Mouse (Mus musculus) liver, embryonic 16.5 days (tissue): Measurements from ENCODE around the gene Zg16. TPM values are rescaled to one million over a fixed set of nuclear protein-coding genes. Genes with fewer than 3 reads are reported as not detected.
"Not testable (repeated sequence)": the region's sequence is repeated elsewhere in the genome, so short reads cannot be mapped to it uniquely, and the experiment has no call there.

ENCODE experiments used
- ATAC-seq: fragments of 200-750 bp; cut with Nextera tagmentation; 2 replicates; pipeline ENCODE4 v1.8.0; 2017; ENCODE audit warnings: low read depth, mild to moderate bottlenecking, moderate number of reproducible peaks, moderate library complexity
- H3K27ac ChIP-seq: fragments of 300-500 bp; sonication (generic); 2 replicates; pipeline ENCODE4 v1.5.1; 2014; ENCODE audit warnings: mild to moderate bottlenecking, low read length
- H3K27me3 ChIP-seq: fragments of 300-500 bp; sonication (generic); 2 replicates; pipeline ENCODE4 v1.6.1; 2014; ENCODE audit warnings: low read depth, low read length, mixed read lengths; ENCODE audit not compliant: control insufficient read depth, insufficient read depth
- H3K36me3 ChIP-seq: fragments of 300-500 bp; sonication (generic); 2 replicates; pipeline ENCODE4 v1.6.1; 2014; ENCODE audit warnings: mild to moderate bottlenecking; ENCODE audit not compliant: control insufficient read depth, insufficient read depth
- H3K4me1 ChIP-seq: fragments of 300-500 bp; sonication (generic); 2 replicates; pipeline ENCODE4 v1.6.1; 2014; ENCODE audit warnings: low read depth, low read length, mixed read lengths; ENCODE audit not compliant: control insufficient read depth
- H3K4me2 ChIP-seq: fragments of 300-500 bp; sonication (generic); 2 replicates; pipeline ENCODE4 v1.6.1; 2014; ENCODE audit warnings: low read depth, low read length, mixed read lengths
- H3K4me3 ChIP-seq: fragments of 300-500 bp; sonication (generic); 2 replicates; pipeline ENCODE4 v1.5.1; 2014; ENCODE audit warnings: low read depth, mild to moderate bottlenecking, low read length
- H3K9ac ChIP-seq: fragments of 300-500 bp; sonication (generic); 2 replicates; pipeline ENCODE4 v1.6.1; 2014; ENCODE audit warnings: low read depth, low read length
- H3K9me3 ChIP-seq: fragments of 300-500 bp; sonication (generic); replicated peaks from 2 replicates; pipeline ENCODE4 v1.6.1; 2016; ENCODE audit warnings: low read length; ENCODE audit not compliant: control insufficient read depth
- WGBS: fragments of 180-500 bp; shearing (Covaris S2); extraction: QIAGEN DNeasy Blood & Tissue Kit; methylation state at CpG from one replicate; pipeline ENCODE4 v1.1.7; 2014; ENCODE audit not compliant: insufficient replicate concordance; 5-methylcytosine and 5-hydroxymethylcytosine counted together
- polyA plus RNA-seq: library from polyadenylated mRNA; unstranded; fragments of >200 nt; fragmentation: Nextera tagmentation; extraction: Ambion mirVana; gene quantifications from 2 replicates; pipeline ENCODE4 v1.2.1, GENCODE M21; 2015

The Zg16 gene
- polyA plus RNA-seq, 1 experiment from 2014 or later: 0.58 TPM

DNA sequence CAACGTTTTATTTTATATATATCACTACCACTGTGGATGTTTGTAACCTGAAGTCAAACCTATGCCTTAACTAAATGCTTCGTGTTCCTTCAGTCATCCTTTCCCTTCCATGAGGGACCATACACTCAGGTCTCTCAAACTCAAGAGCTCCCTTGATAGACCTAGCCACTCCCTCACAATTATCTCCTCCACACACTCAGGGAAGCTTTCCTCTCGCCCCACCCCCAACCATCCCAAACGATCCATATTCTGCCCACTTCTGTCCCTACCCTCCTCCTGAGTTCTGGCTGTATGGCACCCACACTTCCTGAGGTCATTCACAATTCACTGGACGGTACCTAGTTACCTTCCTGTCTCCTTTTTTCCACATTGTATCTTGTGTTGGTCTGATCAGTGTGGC, 11.4 kb upstream of the Zg16 start:
- peaks cover 8% of the 10 kb centered on the region for H3K4me1 ChIP-seq
- H3K4me3 ChIP-seq: no peak overlapping the region
- no peak overlapping the region for H3K9ac ChIP-seq
- H3K9me3 ChIP-seq: no peaks in the 10 kb centered on the region
- WGBS: 58% methylated on average over 5 of the region's 5 CpGs
- no peaks in the 10 kb centered on the region for H3K27me3 ChIP-seq
- no peak overlapping the region for H3K27ac ChIP-seq
- no peak overlapping the region for H3K4me2 ChIP-seq
- ATAC-seq: peak; percentile 35; the same call in 1 of the 2 replicates
- no peaks in the 10 kb centered on the region for H3K36me3 ChIP-seq

DNA sequence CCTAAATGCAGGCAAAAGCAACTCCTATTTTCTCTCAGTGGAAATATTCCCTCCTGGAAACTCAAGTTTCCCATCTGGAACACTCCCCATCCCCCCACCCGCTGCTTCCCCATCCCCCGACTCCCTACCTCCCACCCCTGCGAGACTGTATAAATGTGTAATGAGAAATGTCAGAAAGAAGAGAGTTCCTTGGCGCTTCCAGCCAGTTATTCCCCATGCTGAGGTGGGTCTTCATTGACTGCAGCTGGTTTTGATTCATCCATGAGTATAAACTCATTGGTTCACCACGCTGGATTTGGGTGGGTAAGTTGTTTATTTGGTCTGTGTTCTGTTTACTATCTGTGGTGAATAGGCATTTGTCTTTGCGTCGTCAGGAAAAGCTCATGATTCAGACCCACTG, 9.3 kb upstream of the Zg16 start:
- no peaks in the 10 kb centered on the region for H3K9me3 ChIP-seq
- no peak overlapping the region for H3K27ac ChIP-seq
- WGBS: 71% methylated on average over 7 of the region's 7 CpGs
- H3K36me3 ChIP-seq: no peaks in the 10 kb centered on the region
- no peak overlapping the region for H3K4me3 ChIP-seq
- no peak overlapping the region for H3K4me2 ChIP-seq
- no peak overlapping the region for H3K9ac ChIP-seq
- H3K27me3 ChIP-seq: no peaks in the 10 kb centered on the region
- no peak for ATAC-seq
- peaks cover 23% of the 10 kb centered on the region for H3K4me1 ChIP-seq

DNA sequence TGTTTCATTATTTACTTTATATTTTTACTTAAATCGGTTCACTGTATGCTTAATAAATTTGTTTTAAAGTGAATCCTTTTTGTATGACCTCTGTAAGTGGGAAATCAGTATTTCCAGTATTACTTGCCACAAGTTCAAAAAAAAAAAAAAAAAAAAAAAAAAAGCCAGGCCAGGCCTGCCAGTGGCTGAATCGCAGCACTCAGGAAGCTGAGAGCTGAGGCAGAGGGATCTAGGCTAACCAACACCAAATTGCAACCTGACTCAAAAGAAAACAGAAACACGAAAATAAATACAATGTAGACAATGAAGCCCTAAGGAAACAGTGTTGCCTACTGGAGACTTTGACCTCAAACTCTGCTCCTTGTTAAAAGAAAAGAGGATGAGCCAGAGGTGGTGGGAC, 6.8 kb upstream of the Zg16 start:
- no peak overlapping the region for H3K4me2 ChIP-seq
- H3K36me3 ChIP-seq: no peaks in the 10 kb centered on the region
- H3K9me3 ChIP-seq: no peaks in the 10 kb centered on the region
- H3K4me1 ChIP-seq: peaks cover 49% of the 10 kb centered on the region
- no peak overlapping the region for H3K4me3 ChIP-seq
- 70% methylated on average over 3 of the region's 3 CpGs for WGBS
- H3K27ac ChIP-seq: no peak overlapping the region
- no peak for ATAC-seq
- no peak overlapping the region for H3K9ac ChIP-seq
- H3K27me3 ChIP-seq: no peaks in the 10 kb centered on the region

DNA sequence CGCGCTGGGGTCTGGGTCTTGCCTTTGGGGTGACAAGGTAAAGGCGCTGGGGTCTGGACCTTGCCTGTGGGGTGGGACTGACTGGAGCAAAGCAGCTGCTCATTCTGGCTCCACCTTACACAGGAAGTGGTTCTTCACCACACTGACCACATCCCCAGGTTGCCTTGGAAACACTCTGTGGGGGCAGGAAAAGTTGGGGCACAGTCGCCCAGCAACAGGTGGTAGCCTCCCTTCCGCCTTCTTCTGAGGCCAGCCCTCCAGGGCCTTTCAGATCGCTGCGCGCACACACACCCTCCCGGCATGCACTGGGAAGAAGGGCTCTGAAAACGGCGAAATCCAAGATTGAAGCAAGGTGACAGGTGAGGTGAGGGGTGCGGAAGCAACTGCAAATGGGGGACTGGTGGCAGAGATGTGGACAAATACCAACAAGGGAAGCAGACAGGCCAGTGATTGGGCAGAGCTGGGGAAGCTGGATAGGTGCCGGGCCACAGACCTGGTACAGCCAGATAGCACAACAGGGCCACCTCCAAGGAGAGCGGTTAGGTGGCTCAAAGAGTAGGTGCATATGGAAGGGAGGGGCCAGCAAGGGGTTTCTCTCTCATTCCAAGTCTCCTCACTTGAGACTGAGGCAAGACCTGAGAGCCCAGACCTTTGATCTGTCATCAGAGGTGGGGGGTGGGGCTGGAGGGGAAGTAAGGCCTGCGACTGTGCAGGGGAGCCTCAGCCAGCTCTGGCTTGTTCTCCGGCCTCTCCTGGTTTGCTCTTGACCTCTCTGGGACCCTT, 4.2 kb upstream of the Zg16 start, which contains the start of gene AI467606:
Gene AI467606, plus strand, starts transcription at position 246 of the 783 bp plus-strand sequence.
- Histone ChIP-seq H3K4me3 (peak within 1 kb of the TSS; percentile 66), H3K36me3 (no peaks in the 10 kb centered on the region), H3K4me2 (peak within 1 kb of the TSS; percentile 75), H3K9me3 (no peaks in the 10 kb centered on the region), H3K27ac (peak within 1 kb of the TSS; percentile 88), H3K9ac (peak within 1 kb of the TSS; percentile 74), H3K4me1 (peaks cover 52% of the 10 kb centered on the region), H3K27me3 (no peaks in the 10 kb centered on the region)
- ATAC-seq: peak; percentile 85
- WGBS: 13% methylated on average over 16 of the region's 16 CpGs

DNA sequence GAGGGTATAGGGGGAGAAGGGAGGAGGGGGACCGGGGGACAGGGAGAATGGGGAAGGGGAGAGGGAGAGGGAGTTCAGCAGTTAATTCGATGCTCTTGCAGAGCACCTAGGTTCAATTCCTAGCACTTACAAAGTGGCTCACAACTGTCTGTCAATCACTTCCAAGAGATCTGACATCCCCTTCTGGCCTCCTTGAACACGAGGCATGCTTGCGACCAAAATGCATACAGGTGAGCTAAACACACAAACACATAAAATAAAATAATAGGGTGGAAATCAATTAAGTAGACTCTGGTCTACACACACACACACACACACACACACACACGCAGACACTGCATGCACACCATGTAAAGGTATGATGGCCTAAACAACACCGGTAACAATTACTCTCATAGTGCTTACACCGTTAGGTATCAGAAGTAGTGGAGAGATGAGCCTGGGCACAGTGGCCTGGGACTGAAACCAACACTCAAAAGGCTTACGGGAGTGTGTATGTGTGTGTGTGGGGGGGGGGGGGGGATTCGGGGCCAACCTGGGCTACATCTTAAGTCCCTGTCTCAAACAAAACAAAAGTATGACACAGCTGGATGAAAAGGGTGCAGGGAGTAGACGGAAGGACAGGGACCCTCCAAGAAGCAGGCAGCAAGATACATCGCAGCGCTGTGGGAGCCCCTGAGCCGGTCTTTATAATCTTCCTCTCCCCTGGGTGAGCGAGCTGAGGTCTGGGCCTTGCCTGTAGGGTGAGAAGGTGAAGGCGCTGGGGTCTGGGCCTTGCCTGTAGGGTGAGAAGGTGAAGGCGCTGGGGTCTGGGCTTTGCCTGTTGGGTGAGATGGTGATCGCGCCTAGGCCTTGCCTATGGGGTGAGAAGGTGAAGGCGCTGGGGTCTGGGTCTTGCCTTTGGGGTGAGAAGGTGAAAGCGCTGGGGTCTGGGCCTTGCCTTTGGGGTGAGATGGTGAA, 3.3 kb upstream of the Zg16 start:
- H3K4me1 ChIP-seq: peaks cover 57% of the 10 kb centered on the region
- no peaks in the 10 kb centered on the region for H3K36me3 ChIP-seq
- WGBS: 33% methylated on average over 20 of the region's 20 CpGs
- no peaks in the 10 kb centered on the region for H3K9me3 ChIP-seq
- peak overlapping the region; percentile 74 for H3K9ac ChIP-seq
- H3K4me3 ChIP-seq: peak overlapping the region; percentile 66
- ATAC-seq: 0 out of 2 replicates have a peak, but pooled peaks have one; percentile 1
- peak overlapping the region; percentile 75 for H3K4me2 ChIP-seq
- peak overlapping the region; percentile 88 for H3K27ac ChIP-seq
- H3K27me3 ChIP-seq: no peaks in the 10 kb centered on the region

DNA sequence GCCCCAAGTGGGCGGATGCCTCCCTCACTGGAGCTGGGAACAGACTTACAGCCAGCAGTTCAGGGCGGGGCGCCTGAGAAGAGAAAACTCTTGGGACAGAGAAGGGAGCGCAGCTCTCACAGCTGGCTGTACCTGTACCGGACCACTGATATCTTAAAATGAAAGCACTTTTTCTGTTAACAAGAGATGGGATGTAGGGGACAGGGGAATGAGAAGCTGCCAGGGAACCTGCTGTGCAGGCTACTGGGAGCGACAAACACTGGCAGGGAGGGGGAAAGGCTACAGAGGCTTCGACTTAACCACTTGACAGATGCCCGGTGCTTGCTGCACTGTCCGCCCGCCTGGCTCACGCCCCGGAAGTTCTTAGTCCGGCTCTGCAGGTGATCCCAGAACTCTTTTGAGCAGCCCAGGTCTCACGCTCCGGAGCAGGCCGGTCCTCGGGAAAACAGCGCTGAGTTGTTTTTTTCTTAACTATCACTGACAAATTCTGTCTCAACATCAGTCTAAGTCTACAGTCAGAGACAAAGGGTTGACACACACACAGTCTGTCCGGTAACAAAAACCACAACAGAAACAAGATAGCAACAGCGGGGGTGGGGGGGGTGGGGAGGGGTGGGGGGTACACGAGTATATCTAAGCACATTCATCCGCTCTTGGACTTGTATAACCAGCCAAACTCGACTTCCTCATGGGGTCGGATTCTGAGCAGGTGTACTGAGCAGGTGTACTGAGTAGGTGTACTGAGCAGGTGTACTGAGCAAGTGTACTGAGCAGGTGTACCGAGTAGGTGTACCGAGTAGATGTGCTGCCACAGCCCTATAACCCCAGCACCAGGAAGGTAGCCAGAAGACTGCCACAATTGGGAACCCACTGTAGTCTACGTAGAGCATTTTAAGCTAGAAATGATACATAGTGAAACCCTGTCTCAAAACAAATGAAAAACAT, 2.0 kb upstream of the Zg16 start:
- no peaks in the 10 kb centered on the region for H3K27me3 ChIP-seq
- 8% methylated on average over 27 of the region's 27 CpGs for WGBS
- peak overlapping the region; percentile 67 for H3K9ac ChIP-seq
- no peaks in the 10 kb centered on the region for H3K36me3 ChIP-seq
- H3K4me1 ChIP-seq: peaks cover 63% of the 10 kb centered on the region
- peak overlapping the region; percentile 93 for H3K27ac ChIP-seq
- peak; percentile 45; the same call in 1 of the 2 replicates for ATAC-seq
- H3K4me3 ChIP-seq: peak overlapping the region; percentile 48
- no peaks in the 10 kb centered on the region for H3K9me3 ChIP-seq
- peak overlapping the region; percentile 77 for H3K4me2 ChIP-seq

DNA sequence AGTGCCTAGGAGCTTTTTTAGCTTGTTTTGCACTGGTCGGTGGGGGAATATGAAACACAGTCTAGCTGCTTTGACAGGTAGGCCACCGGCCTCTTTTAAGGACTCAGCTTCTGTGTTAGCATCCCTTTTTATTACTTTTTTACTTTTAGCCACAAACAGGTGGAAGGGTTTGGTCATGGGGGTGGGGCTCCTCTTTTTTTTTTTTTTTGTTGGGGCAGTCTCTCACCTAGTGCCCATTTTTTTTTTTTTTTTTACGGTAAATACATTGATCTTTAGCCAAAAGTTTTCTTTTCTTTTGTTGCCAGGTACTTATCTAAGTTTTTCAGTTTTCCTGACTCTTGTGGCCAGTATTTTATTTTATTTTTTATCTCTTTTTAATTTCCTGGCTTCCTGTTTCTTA, 955 bp upstream of the Zg16 start:
- Histone ChIP-seq H3K9ac (no peak overlapping the region), H3K4me2 (no peak overlapping the region), H3K27ac (peak overlapping the region; percentile 57; the same call in 1 of the 2 replicates), H3K36me3 (no peaks in the 10 kb centered on the region), H3K4me3 (no peak overlapping the region), H3K9me3 (no peaks in the 10 kb centered on the region), H3K4me1 (peaks cover 66% of the 10 kb centered on the region), H3K27me3 (no peaks in the 10 kb centered on the region)
- ATAC-seq: no peak
- 35% methylated on average over 3 of the region's 3 CpGs for WGBS

DNA sequence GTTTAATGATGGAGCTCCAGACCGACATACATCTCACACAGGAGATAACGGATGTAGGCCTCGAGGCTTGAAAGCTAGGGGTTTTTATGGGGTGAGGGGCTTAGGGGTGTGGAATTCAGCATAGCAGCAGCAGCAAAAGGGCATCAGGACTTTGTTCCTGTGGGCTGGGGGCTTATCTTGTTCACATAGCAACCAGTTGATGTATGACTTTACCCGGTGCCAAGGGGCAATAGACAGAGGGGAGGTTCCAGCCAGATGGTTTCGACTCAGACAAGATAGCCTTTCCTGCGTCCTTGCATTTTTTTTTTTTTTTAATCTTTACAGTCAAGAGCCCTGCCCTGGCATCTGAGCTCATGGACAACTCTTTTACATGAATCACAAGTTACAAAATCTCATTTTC, 1.4 kb downstream of the Zg16 start:
- peaks cover 47% of the 10 kb centered on the region for H3K4me1 ChIP-seq

More for the DNA sequence above, 1.4 kb downstream of the Zg16 start:
- peak overlapping the region; percentile 50; the same call in 1 of the 2 replicates for H3K27ac ChIP-seq
- H3K36me3 ChIP-seq, H3K27me3 ChIP-seq, H3K9me3 ChIP-seq, H3K4me3 ChIP-seq, H3K4me2 ChIP-seq, H3K9ac ChIP-seq: not testable (repeated sequence)
- ATAC-seq: peak; percentile 69
- 21% methylated on average over 6 of the region's 6 CpGs for WGBS
